Mouse (Mus musculus): Measurements from ENCODE around the gene Slc1a3. TPM values are rescaled to one million over a fixed set of nuclear protein-coding genes. Genes with fewer than 3 reads are reported as not detected.

The Slc1a3 gene
- total RNA-seq, 1 experiment from 2014 or later = not detected

Other genes with a start within 250 kb of the Slc1a3 start
- gene Gm2310, start 190.8 kb downstream of the Slc1a3 start, total RNA-seq (2017) = not detected in 2 replicates

Data from neutrophil, adult 5-6 weeks (primary cell).